Mouse (Mus musculus) lung, postnatal 0 days (tissue): ENCODE measurements around the gene Cops9. TPM values are rescaled to one million over a fixed set of nuclear protein-coding genes. Genes with fewer than 3 reads are reported as not detected.

Experiments used
- ATAC-seq: fragments of 200-750 bp; cut with Nextera tagmentation; 2 replicates; pipeline ENCODE4 v1.8.0; 2017; ENCODE audit warnings: moderate library complexity
- DNase-seq: peaks from one replicate; pipeline ENCODE4 v3.0.0-alpha.2; 2016; ENCODE audit warnings: low spot score
- H3K27ac ChIP-seq: fragments of 300-500 bp; sonication (generic); 2 replicates; pipeline ENCODE4 v1.5.1; 2014; ENCODE audit warnings: antibody characterized with exemption, mild to moderate bottlenecking, low read length, mixed read lengths
- H3K27me3 ChIP-seq: fragments of 300-500 bp; sonication (generic); replicated peaks from 2 replicates; pipeline ENCODE4 v1.6.1; 2014; ENCODE audit warnings: low read length, mixed read lengths; ENCODE audit not compliant: insufficient read depth
- H3K36me3 ChIP-seq: fragments of 300-500 bp; sonication (generic); 2 replicates; pipeline ENCODE4 v1.6.1; 2014; ENCODE audit warnings: low read length, mixed read lengths; ENCODE audit not compliant: insufficient read depth
- H3K4me1 ChIP-seq: fragments of 300-500 bp; sonication (generic); 2 replicates; pipeline ENCODE4 v1.6.1; 2014; ENCODE audit warnings: antibody characterized with exemption, low read depth, low read length, mixed read lengths; ENCODE audit not compliant: insufficient read depth
- H3K4me2 ChIP-seq: fragments of 300-500 bp; sonication (generic); replicated peaks from 2 replicates; pipeline ENCODE4 v1.6.1; 2014; ENCODE audit warnings: low read depth, mild to moderate bottlenecking, low read length, moderate library complexity, mixed read lengths
- H3K4me3 ChIP-seq: fragments of 300-500 bp; sonication (generic); 2 replicates; pipeline ENCODE4 v1.5.1; 2014; ENCODE audit warnings: low read depth, low read length
- H3K9ac ChIP-seq: fragments of 300-500 bp; sonication (generic); replicated peaks from 2 replicates; pipeline ENCODE4 v1.6.1; 2014; ENCODE audit warnings: low read depth, mild to moderate bottlenecking
- H3K9me3 ChIP-seq: fragments of 300-500 bp; sonication (generic); 2 replicates; pipeline ENCODE4 v1.6.1; 2016; ENCODE audit warnings: low read length, mixed read lengths
- CTCF ChIP-seq: IDR thresholded peaks from 2 replicates; pipeline ENCODE4 v1.5.1; 2016; ENCODE audit warnings: antibody characterized with exemption, mild to moderate bottlenecking
- EP300 ChIP-seq: IDR thresholded peaks from 2 replicates; pipeline ENCODE4 v1.6.1; 2016; ENCODE audit warnings: antibody characterized with exemption, mild to moderate bottlenecking, control low read depth
- WGBS: fragments of 180-500 bp; shearing (Covaris S2); extraction: QIAGEN DNeasy Blood & Tissue Kit; methylation state at CpG from one replicate; pipeline ENCODE4 v1.1.7; 2014; 5-methylcytosine and 5-hydroxymethylcytosine counted together
- polyA plus RNA-seq: library from polyadenylated mRNA; unstranded; fragments of >200 nt; fragmentation: Nextera tagmentation; extraction: Ambion mirVana; gene quantifications from 2 replicates; pipeline ENCODE4 v1.2.1, GENCODE M21; 2015

Cops9 gene
- polyA plus RNA-seq: 342 and 355 TPM in 2 replicates

- TF ChIP-seq CTCF: no peak
- no peak for TF ChIP-seq EP300
- no peaks in the 10 kb centered on the region for H3K9me3 ChIP-seq
- peak within 1 kb of the TSS; percentile 93 for H3K4me3 ChIP-seq
- H3K4me2 ChIP-seq: peak within 1 kb of the TSS; percentile 79
- peak within 1 kb of the TSS; percentile 90 for H3K9ac ChIP-seq
- H3K27ac ChIP-seq: peak within 1 kb of the TSS; percentile 77
- 2% methylated on average over 50 of the region's 50 CpGs for WGBS
- H3K4me1 ChIP-seq: no peaks in the 10 kb centered on the region; the same call in 1 of the 2 replicates
- ATAC-seq (peak; percentile 98), DNase-seq (peak; percentile 94)
- peaks cover 3% of the 10 kb centered on the region for H3K36me3 ChIP-seq
- H3K27me3 ChIP-seq: no peaks in the 10 kb centered on the region
Observed at GRCm38 (mm10) chr1:92641514-92642272, at the start of gene Cops9. TSS of gene Cops9 (minus strand) at chr1:92641985.

GRCm38 (mm10) chr1:92691166-92691844, 49.5 kb upstream of the Cops9 start:
- WGBS: 68% methylated on average over 3 of the region's 3 CpGs
- Histone ChIP-seq H3K4me3 (no peak overlapping the region), H3K36me3 (no peaks in the 10 kb centered on the region), H3K27me3 (no peaks in the 10 kb centered on the region), H3K27ac (no peak overlapping the region), H3K9ac (no peak overlapping the region), H3K4me1 (no peaks in the 10 kb centered on the region), H3K9me3 (no peaks in the 10 kb centered on the region), H3K4me2 (no peak overlapping the region)
- TF ChIP-seq CTCF (no peak), EP300 (no peak)
- ATAC-seq: no peak
- DNase-seq: no peak

GRCm38 (mm10) chr1:92686994-92687393, 45.2 kb upstream of the Cops9 start:
- TF ChIP-seq EP300: no peak
- TF ChIP-seq CTCF: no peak
- Histone ChIP-seq H3K27ac (no peak overlapping the region), H3K4me3 (no peak overlapping the region), H3K27me3 (no peaks in the 10 kb centered on the region), H3K9ac (no peak overlapping the region), H3K9me3 (no peaks in the 10 kb centered on the region), H3K36me3 (no peaks in the 10 kb centered on the region), H3K4me2 (no peak overlapping the region), H3K4me1 (no peaks in the 10 kb centered on the region)
- DNase-seq (no peak), ATAC-seq (no peak)
- 24% methylated on average over 8 of the region's 8 CpGs for whole genome bisulfite sequencing

GRCm38 (mm10) chr1:92683151-92683550, 41.4 kb upstream of the Cops9 start:
- Histone ChIP-seq H3K9ac (no peak overlapping the region), H3K4me2 (no peak overlapping the region), H3K27me3 (no peaks in the 10 kb centered on the region), H3K9me3 (no peaks in the 10 kb centered on the region), H3K4me1 (no peaks in the 10 kb centered on the region), H3K27ac (no peak overlapping the region), H3K36me3 (no peaks in the 10 kb centered on the region), H3K4me3 (no peak overlapping the region)
- no peak for ATAC-seq
- WGBS: 83% methylated on average over 8 of the region's 8 CpGs
- TF ChIP-seq CTCF: no peak
- TF ChIP-seq EP300: no peak
- DNase-seq: no peak

GRCm38 (mm10) chr1:92680668-92681603, 39.2 kb upstream of the Cops9 start:
- no peaks in the 10 kb centered on the region for H3K9me3 ChIP-seq
- DNase-seq (no peak), ATAC-seq (no peak)
- H3K27me3 ChIP-seq: no peaks in the 10 kb centered on the region
- TF ChIP-seq CTCF (no peak), EP300 (no peak)
- H3K4me1 ChIP-seq: no peaks in the 10 kb centered on the region
- H3K4me2 ChIP-seq: no peak overlapping the region
- WGBS: 33% methylated on average over 16 of the region's 16 CpGs
- no peak overlapping the region for H3K9ac ChIP-seq
- H3K36me3 ChIP-seq: no peaks in the 10 kb centered on the region
- no peak overlapping the region for H3K4me3 ChIP-seq
- H3K27ac ChIP-seq: no peak overlapping the region

- H3K27ac ChIP-seq: no peak overlapping the region
- ATAC-seq: no peak
- no peak overlapping the region for H3K4me3 ChIP-seq
- DNase-seq: no peak
- 73% methylated on average over 5 of the region's 5 CpGs for WGBS
- H3K36me3 ChIP-seq: no peaks in the 10 kb centered on the region
- H3K4me2 ChIP-seq: no peak overlapping the region
- no peak overlapping the region for H3K9ac ChIP-seq
- H3K4me1 ChIP-seq: no peaks in the 10 kb centered on the region
- H3K27me3 ChIP-seq: no peaks in the 10 kb centered on the region
- no peaks in the 10 kb centered on the region for H3K9me3 ChIP-seq
- TF ChIP-seq CTCF: no peak
- no peak for TF ChIP-seq EP300
Observed at GRCm38 (mm10) chr1:92678757-92679156, 37.0 kb upstream of the Cops9 start.
